In the genomic region with DNA sequence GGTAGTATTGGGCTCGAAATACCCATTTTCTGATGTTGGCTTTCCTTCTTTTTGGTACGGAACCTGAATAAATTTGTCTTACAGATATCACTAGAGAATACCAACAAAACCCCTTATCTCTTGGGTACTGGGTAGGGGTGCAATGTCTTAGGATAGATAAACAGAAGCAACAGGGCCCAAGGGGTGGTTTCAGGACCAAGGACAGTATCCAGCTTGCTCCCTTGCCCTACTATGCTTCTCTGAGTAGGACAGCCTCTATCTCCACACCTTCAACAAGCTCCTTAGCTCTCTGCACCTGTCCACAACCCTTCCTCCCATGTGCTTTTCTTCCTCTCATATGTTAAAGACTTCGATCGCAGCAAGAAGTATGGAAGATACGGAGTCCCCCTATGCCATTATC, we compare ENCODE assay signal across 30 mouse cellular contexts.
DNase-seq lines count a peak whose midpoint lies in the region; ATAC-seq lines count a peak whose summit lies in the region.
"Had no signal": no experiment of that assay in that cellular context is flagged by ENCODE, and none has a peak within 500 bp of the region (broad histone marks: within the 10 kb centered on the region; RNA-seq: fewer than 3 reads in every experiment).

No protein-coding gene starts in this region.

- no peaks in the 10 kb centered on the region for H3K27me3 ChIP-seq in intestine, embryonic 16.5 days (replicated peaks; ENCODE audit: control insufficient read depth, insufficient read depth, low read length)
- no peaks in the 10 kb centered on the region for H3K27me3 ChIP-seq in hindbrain, embryonic 14.5 days (ENCODE audit: control insufficient read depth, insufficient read depth, low read length)
- H3K27me3 ChIP-seq: embryonic facial prominence, embryonic 13.5 days; heart, embryonic 12.5 days; hindbrain, embryonic 15.5 days; kidney, embryonic 15.5 days had no signal

- H3K9me3 ChIP-seq in intestine, embryonic 16.5 days (ENCODE audit: control insufficient read depth, low read length), result no peaks in the 10 kb centered on the region
- H3K9me3 ChIP-seq in hindbrain, embryonic 14.5 days (ENCODE audit: control insufficient read depth, low read length), result no peaks in the 10 kb centered on the region
- H3K9me3 ChIP-seq: embryonic facial prominence, embryonic 13.5 days; heart, embryonic 12.5 days; hindbrain, embryonic 15.5 days; kidney, embryonic 15.5 days had no signal

- no peaks in the 10 kb centered on the region for H3K36me3 ChIP-seq in intestine, embryonic 16.5 days (ENCODE audit: control insufficient read depth, insufficient read depth, low read length)
- no peaks in the 10 kb centered on the region for H3K36me3 ChIP-seq in hindbrain, embryonic 14.5 days (replicated peaks; ENCODE audit: control insufficient read depth, insufficient read depth)
- H3K36me3 ChIP-seq: embryonic facial prominence, embryonic 13.5 days; heart, embryonic 12.5 days; hindbrain, embryonic 15.5 days; kidney, embryonic 15.5 days had no signal

- H3K4me3 ChIP-seq in intestine, embryonic 16.5 days (ENCODE audit: low read length), result no peak overlapping the region
- H3K4me3 ChIP-seq in hindbrain, embryonic 14.5 days (replicated peaks; ENCODE audit: low read length), result no peak overlapping the region
- H3K4me3 ChIP-seq: embryonic facial prominence, embryonic 13.5 days; erythroblast, embryonic 14.5 days; gastrocnemius, adult 2 months; heart, adult 2 months; heart, embryonic 12.5 days; hindbrain, embryonic 15.5 days; kidney, embryonic 15.5 days; left cerebral cortex, adult 2 months had no signal

- no peak for ATAC-seq in intestine, embryonic 16.5 days
- ATAC-seq in CD4-positive, CD25-positive, alpha-beta regulatory T cell, adult 4 months, result no peak
- ATAC-seq in hindbrain, embryonic 14.5 days (ENCODE audit: low FRiP score), result no peak
- ATAC-seq: activated CD4-positive, CD25-positive, alpha-beta regulatory T cell, adult 4 months; forebrain, embryonic 16.5 days; inflammation-experienced regulatory T-cells, adult 6 months had no signal

- WGBS in intestine, embryonic 16.5 days, result 88% methylated on average over 5 of the region's 5 CpGs
- WGBS in hindbrain, embryonic 14.5 days, result 88% methylated on average over 5 of the region's 5 CpGs

- peaks cover 13% of the 10 kb centered on the region for H3K4me1 ChIP-seq in intestine, embryonic 16.5 days (ENCODE audit: control insufficient read depth, insufficient read depth, low read length)
- 0 out of 2 replicates have a peak, but pooled peaks cover 7% of the 10 kb centered on the region for H3K4me1 ChIP-seq in hindbrain, embryonic 14.5 days (replicated peaks; ENCODE audit: control insufficient read depth, insufficient read depth, low read length)

- H3K9ac ChIP-seq in intestine, embryonic 16.5 days (ENCODE audit: low read depth, low read length), result no peak overlapping the region
- no peak overlapping the region for H3K9ac ChIP-seq in hindbrain, embryonic 14.5 days
- H3K9ac ChIP-seq: embryonic facial prominence, embryonic 13.5 days; heart, embryonic 12.5 days; hindbrain, embryonic 15.5 days; kidney, embryonic 15.5 days had no signal

- no peak overlapping the region for H3K4me2 ChIP-seq in intestine, embryonic 16.5 days (ENCODE audit: low read depth, low read length)
- H3K4me2 ChIP-seq in hindbrain, embryonic 14.5 days (replicated peaks), result no peak overlapping the region
- H3K4me2 ChIP-seq: embryonic facial prominence, embryonic 13.5 days; heart, embryonic 12.5 days; hindbrain, embryonic 15.5 days; kidney, embryonic 15.5 days had no signal

- DNase-seq in 416B (ENCODE audit: low read depth) (peak; percentile 24), A20 (ENCODE audit: low read depth, low spot score) (peak; percentile 41), MEL-GATA-1-ER (ENCODE audit: extremely low read depth, low read depth) (peak; percentile 23)
- DNase-seq in c-Kit-positive CD71-positive TER-119-positive erythroid progenitor cells, embryonic 14.5 days (ENCODE audit: low spot score), result peak; percentile 32
- no peak for DNase-seq in left cerebral cortex, adult 9 months (ENCODE audit: low spot score in 2 of 2)
- no peak for DNase-seq in hindbrain, embryonic 14.5 days (ENCODE audit: low spot score)
- DNase-seq: adrenal gland, adult 2 months; cerebellum, adult 11-12 months; cerebellum, postnatal 10 days; gastrocnemius, adult 2 months; gastrocnemius, postnatal 36 days; heart, adult 2 months; kidney, adult 18-20 months; kidney, postnatal 25 days; lung, postnatal 4 days; midbrain, embryonic 14.5 days; right cerebral cortex, adult 18-20 months; spleen, adult 18-20 months; thymus, adult 18-20 months had no signal

- no peak overlapping the region for H3K27ac ChIP-seq in intestine, embryonic 16.5 days (ENCODE audit: low read length)
- no peak overlapping the region for H3K27ac ChIP-seq in hindbrain, embryonic 14.5 days
- H3K27ac ChIP-seq: embryonic facial prominence, embryonic 13.5 days; gastrocnemius, adult 2 months; heart, adult 2 months; hindbrain, embryonic 15.5 days; kidney, embryonic 15.5 days; left cerebral cortex, adult 2 months had no signal

Comparison
In these comparisons a context has a peak if more than half of its experiments do, and no peak if none do; other contexts are left out.
1. DNase-seq: peak in 416B (single experiment), A20 (single experiment), MEL-GATA-1-ER (single experiment) and c-Kit-positive CD71-positive TER-119-positive erythroid progenitor cells, embryonic 14.5 days (single experiment); none in left cerebral cortex, adult 9 months (0 of 2) and hindbrain, embryonic 14.5 days (single experiment).